Mouse (Mus musculus) myocyte (in vitro differentiated cells): Measurements from ENCODE around the gene Slfn5. TPM values are rescaled to one million over a fixed set of nuclear protein-coding genes. Genes with fewer than 3 reads are reported as not detected.
"Not testable (repeated sequence)": the region's sequence is repeated elsewhere in the genome, so short reads cannot be mapped to it uniquely, and the experiment has no call there.

Experiments
- H3K27me3 ChIP-seq: one replicate; pipeline ENCODE4 v1.6.1; 2011; ENCODE audit not compliant: control insufficient read depth, insufficient read depth, insufficient read length
- H3K36me3 ChIP-seq: one replicate; pipeline ENCODE4 v1.6.1; 2011; ENCODE audit not compliant: control insufficient read depth, insufficient read depth
- H3K4me2 ChIP-seq: one replicate; pipeline ENCODE4 v1.6.1; 2011; ENCODE audit warnings: low read depth, control low read depth
- H3K4me3 ChIP-seq: one replicate; pipeline ENCODE4 v1.5.1; 2011; ENCODE audit warnings: mild to moderate bottlenecking, control low read depth, moderate library complexity
- H3K79me2 ChIP-seq: one replicate; pipeline ENCODE4 v1.6.1; 2011; ENCODE audit not compliant: control insufficient read depth, insufficient read depth
- H3ac ChIP-seq: one replicate; pipeline ENCODE4 v1.6.1; 2011; ENCODE audit not compliant: control insufficient read depth, insufficient read length
- CEBPB ChIP-seq: IDR thresholded peaks from 2 replicates; pipeline ENCODE4 v1.6.1; 2011; ENCODE audit warnings: mild to moderate bottlenecking, moderate library complexity; ENCODE audit not compliant: poor library complexity, insufficient read depth, severe bottlenecking
- E2F4 ChIP-seq: IDR thresholded peaks from one replicate; pipeline ENCODE4 v1.6.1; 2011; ENCODE audit warnings: mild to moderate bottlenecking, control low read depth, moderate library complexity; ENCODE audit not compliant: insufficient read depth
- MAX ChIP-seq: IDR thresholded peaks from one replicate; pipeline ENCODE4 v1.6.1; 2011; ENCODE audit warnings: low read depth, mild to moderate bottlenecking, control low read depth
- MYOD1 ChIP-seq, 3 experiments: IDR thresholded peaks; one replicate each; pipeline ENCODE4 v1.6.1; 2011; ENCODE audit warnings: control low read depth in 2 of 3, low read depth in 2 of 3, mild to moderate bottlenecking in 2 of 3, moderate library complexity in 1 of 3; ENCODE audit not compliant: insufficient read length in 2 of 3, control insufficient read depth in 1 of 3
- MYOG ChIP-seq, 3 experiments: IDR thresholded peaks; one replicate each; pipeline ENCODE4 v1.6.1; 2011; ENCODE audit warnings: control low read depth in 2 of 3, low read depth in 2 of 3, mild to moderate bottlenecking in 2 of 3; ENCODE audit not compliant: insufficient read length in 2 of 3, control insufficient read depth in 1 of 3, insufficient read depth in 1 of 3
- POLR2A ChIP-seq: IDR thresholded peaks from one replicate; pipeline ENCODE4 v1.6.1; 2011; ENCODE audit warnings: low read depth, mild to moderate bottlenecking, control low read depth, moderate library complexity; ENCODE audit not compliant: insufficient read length
- POLR2AphosphoS2 ChIP-seq: IDR thresholded peaks from one replicate; pipeline ENCODE4 v1.6.1; 2011; ENCODE audit warnings: low read depth, control low read depth; ENCODE audit not compliant: insufficient read length
- REST ChIP-seq: IDR thresholded peaks from one replicate; pipeline ENCODE4 v1.6.1; 2011; ENCODE audit warnings: mild to moderate bottlenecking, control low read depth, moderate library complexity; ENCODE audit not compliant: insufficient read depth, insufficient read length
- SRF ChIP-seq: IDR thresholded peaks from one replicate; pipeline ENCODE4 v1.6.1; 2011; ENCODE audit warnings: low read depth; ENCODE audit not compliant: control insufficient read depth, insufficient read length
- TCF12 ChIP-seq: IDR thresholded peaks from one replicate; pipeline ENCODE4 v1.6.1; 2011; ENCODE audit warnings: mild to moderate bottlenecking, control low read depth; ENCODE audit not compliant: poor library complexity, insufficient read depth, severe bottlenecking
- TCF3 ChIP-seq: IDR thresholded peaks from one replicate; pipeline ENCODE4 v1.6.1; 2011; ENCODE audit warnings: low read depth, control low read depth; ENCODE audit not compliant: insufficient read length
- USF1 ChIP-seq: IDR thresholded peaks from one replicate; pipeline ENCODE4 v1.6.1; 2011; ENCODE audit warnings: low read depth, mild to moderate bottlenecking, control low read depth, moderate library complexity
- polyA plus RNA-seq: library from polyadenylated mRNA; unstranded; fragments of >200 nt; fragmentation: generic; extraction: Trizol; gene quantifications from one replicate; pipeline ENCODE4 v1.2.1, GENCODE M21; 2012; ENCODE audit warnings: missing spikeins

Gene Slfn5
- polyA plus RNA-seq, 1 experiment: 0.11 TPM

GRCm38 (mm10) chr11:82914711-82915352, 36.3 kb upstream of the Slfn5 start:
- Histone ChIP-seq H3K4me2 (peak overlapping the region; percentile 76), H3K4me3 (no peak overlapping the region)

GRCm38 (mm10) chr11:82920768-82921167, 30.4 kb upstream of the Slfn5 start:
- no peaks in the 10 kb centered on the region for H3K36me3 ChIP-seq
- H3K27me3 ChIP-seq: no peaks in the 10 kb centered on the region
- H3K79me2 ChIP-seq: no peaks in the 10 kb centered on the region
- H3K4me3 ChIP-seq: no peak overlapping the region
- TF ChIP-seq USF1 (no peak), MAX (no peak), REST (no peak), TCF3 (no peak), MYOG (IDR thresholded peaks at IDR 0.05; ENCODE audit: control insufficient read depth in 1 of 3, insufficient read depth in 1 of 3, insufficient read length in 2 of 3, low read depth in 2 of 3) (no peak), MYOD1 (IDR thresholded peaks at IDR 0.05; ENCODE audit: control insufficient read depth in 1 of 3, insufficient read length in 2 of 3, low read depth in 2 of 3) (no peak), POLR2A (no peak), E2F4 (no peak), POLR2AphosphoS2 (no peak), CEBPB (no peak), TCF12 (no peak), SRF (no peak)
- no peak overlapping the region for H3K4me2 ChIP-seq
- H3ac ChIP-seq: no peak overlapping the region

More at GRCm38 (mm10) chr11:82914711-82915352, 36.3 kb upstream of the Slfn5 start:
- no peak for TF ChIP-seq E2F4
- no peak for TF ChIP-seq USF1
- TF ChIP-seq MAX: no peak
- TF ChIP-seq MYOD1 (IDR thresholded peaks at IDR 0.05; ENCODE audit: control insufficient read depth in 1 of 3, insufficient read length in 2 of 3, low read depth in 2 of 3): no peak
- no peak for TF ChIP-seq SRF
- no peak for TF ChIP-seq TCF12
- no peak for TF ChIP-seq MYOG (IDR thresholded peaks at IDR 0.05; ENCODE audit: control insufficient read depth in 1 of 3, insufficient read depth in 1 of 3, insufficient read length in 2 of 3, low read depth in 2 of 3)
- no peak for TF ChIP-seq REST
- TF ChIP-seq POLR2AphosphoS2: no peak
- no peak for TF ChIP-seq POLR2A
- no peak for TF ChIP-seq TCF3
- TF ChIP-seq CEBPB: no peak
- Histone ChIP-seq H3K79me2 (no peaks in the 10 kb centered on the region), H3ac (no peak overlapping the region), H3K27me3 (no peaks in the 10 kb centered on the region), H3K36me3 (no peaks in the 10 kb centered on the region)

- Histone ChIP-seq H3K36me3 (no peaks in the 10 kb centered on the region), H3K27me3 (no peaks in the 10 kb centered on the region)
Observed at GRCm38 (mm10) chr11:82921691-82922090, 29.5 kb upstream of the Slfn5 start.

GRCm38 (mm10) chr11:82923910-82924309, 27.2 kb upstream of the Slfn5 start:
- not testable (repeated sequence) for H3K36me3 ChIP-seq, H3ac ChIP-seq, H3K79me2 ChIP-seq, H3K27me3 ChIP-seq, H3K4me2 ChIP-seq, H3K4me3 ChIP-seq

More at GRCm38 (mm10) chr11:82921691-82922090, 29.5 kb upstream of the Slfn5 start:
- Histone ChIP-seq H3K4me3 (no peak overlapping the region), H3K79me2 (no peaks in the 10 kb centered on the region), H3ac (no peak overlapping the region), H3K4me2 (no peak overlapping the region)
- TF ChIP-seq E2F4 (no peak), POLR2A (no peak)

DNA sequence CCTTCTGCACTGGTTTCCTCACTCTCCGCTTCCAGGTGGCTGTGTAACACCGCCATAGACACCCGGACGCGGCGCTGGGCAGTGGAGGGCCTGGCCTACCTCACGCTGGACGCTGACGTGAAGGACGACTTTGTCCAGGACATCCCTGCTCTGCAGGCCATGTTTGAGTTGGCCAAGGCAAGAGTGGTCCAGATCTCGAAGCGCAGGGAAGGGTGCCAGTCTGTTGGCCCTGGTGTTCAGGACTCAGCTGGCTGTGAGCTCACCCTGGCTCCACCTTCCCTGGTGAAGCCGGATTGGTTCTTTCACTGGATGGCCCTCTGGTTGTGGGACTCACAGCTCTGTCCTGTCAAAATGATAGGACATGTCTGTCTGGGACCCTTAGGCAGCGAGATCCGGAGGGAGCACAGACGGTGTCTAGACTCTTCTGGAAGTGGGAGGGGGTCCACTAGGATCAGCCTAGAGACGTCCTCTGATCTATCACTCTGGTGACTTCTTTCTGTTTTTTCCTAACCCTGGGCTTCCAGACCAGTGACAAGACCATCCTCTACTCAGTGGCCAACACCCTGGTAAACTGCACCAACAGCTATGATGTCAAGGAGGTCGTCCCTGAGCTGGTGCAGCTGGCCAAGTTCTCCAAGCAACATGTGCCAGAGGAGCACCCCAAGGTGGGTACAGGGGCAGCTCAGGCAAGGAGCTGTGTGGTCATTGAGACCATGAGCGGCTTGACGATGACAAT, 22.1 kb upstream of the Slfn5 start:
- Histone ChIP-seq H3K27me3 (no peaks in the 10 kb centered on the region), H3K4me2 (no peak overlapping the region), H3K36me3 (no peaks in the 10 kb centered on the region), H3K79me2 (no peaks in the 10 kb centered on the region), H3ac (no peak overlapping the region), H3K4me3 (no peak overlapping the region)
- no peak for TF ChIP-seq TCF3
- no peak for TF ChIP-seq POLR2AphosphoS2

DNA sequence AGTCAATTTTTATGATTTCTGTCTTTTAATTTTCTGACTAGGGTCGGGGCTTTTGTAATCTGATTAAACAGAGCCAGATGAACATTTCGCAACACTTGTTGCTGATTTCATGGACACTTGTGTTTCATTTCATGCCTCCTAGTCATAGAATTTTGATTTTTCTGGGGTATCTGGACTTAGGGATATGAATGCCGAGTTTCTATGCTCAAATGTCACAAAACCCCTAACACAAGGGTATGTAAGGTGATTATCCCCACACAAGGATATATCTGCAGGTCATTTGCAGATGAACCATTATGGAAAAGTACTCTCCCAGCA, 21.6 kb upstream of the Slfn5 start:
- no peak overlapping the region for H3K4me3 ChIP-seq

DNA sequence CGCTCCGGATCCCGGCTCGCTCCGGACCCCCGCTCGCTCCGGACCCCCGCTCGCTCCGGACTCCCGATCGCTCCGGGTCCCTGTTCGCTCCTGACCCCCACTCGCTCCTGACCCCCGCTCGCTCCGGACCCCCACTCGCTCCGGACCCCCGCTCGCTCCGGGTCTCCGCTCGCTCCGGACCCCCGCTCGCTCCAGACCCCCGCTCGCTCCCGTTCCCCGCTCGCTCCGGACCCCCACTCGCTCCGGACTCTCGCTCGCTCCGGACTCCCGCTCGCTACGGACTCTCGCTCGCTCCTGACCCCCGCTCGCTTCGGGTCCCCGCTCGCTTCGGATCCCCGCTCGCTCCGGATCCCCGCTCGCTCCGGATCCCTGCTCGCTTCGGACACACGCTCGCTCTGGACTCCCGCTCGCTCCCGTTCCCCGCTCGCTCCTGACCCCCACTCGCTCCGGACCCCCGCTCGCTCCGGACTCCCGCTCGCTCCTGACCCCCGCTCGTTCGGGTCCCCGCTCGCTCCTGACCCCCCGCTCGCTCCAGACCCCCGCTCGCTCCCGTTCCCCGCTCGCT, 20.7 kb upstream of the Slfn5 start:
- H3K79me2 ChIP-seq, H3K4me2 ChIP-seq, H3K27me3 ChIP-seq, H3K4me3 ChIP-seq, H3ac ChIP-seq, H3K36me3 ChIP-seq: not testable (repeated sequence)

More for the DNA sequence above, 21.6 kb upstream of the Slfn5 start:
- Histone ChIP-seq H3K79me2 (no peaks in the 10 kb centered on the region), H3ac (no peak overlapping the region), H3K4me2 (no peak overlapping the region), H3K27me3 (no peaks in the 10 kb centered on the region), H3K36me3 (no peaks in the 10 kb centered on the region)
- no peak for TF ChIP-seq MYOG (IDR thresholded peaks at IDR 0.05; ENCODE audit: control insufficient read depth in 1 of 3, insufficient read depth in 1 of 3, insufficient read length in 2 of 3, low read depth in 2 of 3)
- TF ChIP-seq MYOD1 (IDR thresholded peaks at IDR 0.05; ENCODE audit: control insufficient read depth in 1 of 3, insufficient read length in 2 of 3, low read depth in 2 of 3): no peak
- no peak for TF ChIP-seq POLR2AphosphoS2

DNA sequence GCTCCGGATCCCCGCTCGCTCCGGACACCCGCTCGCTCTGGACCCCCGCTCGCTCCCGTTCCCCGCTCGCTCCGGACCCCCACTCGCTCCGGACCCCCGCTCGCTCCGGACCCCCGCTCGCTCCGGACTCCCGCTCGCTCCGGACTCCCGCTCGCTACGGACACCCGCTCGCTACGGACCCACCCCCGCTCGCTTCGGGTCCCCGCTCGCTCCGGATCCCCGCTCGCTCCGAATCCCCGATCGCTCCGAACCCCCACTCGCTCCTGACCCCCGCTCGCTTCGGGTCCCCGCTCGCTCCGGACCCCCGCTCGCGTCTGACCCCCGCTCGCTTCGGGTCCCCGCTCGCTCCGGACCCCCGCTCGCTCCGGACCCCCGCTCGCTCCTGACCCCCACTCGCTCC, 20.0 kb upstream of the Slfn5 start:
- not testable (repeated sequence) for H3K4me2 ChIP-seq, H3K79me2 ChIP-seq, H3K27me3 ChIP-seq, H3K4me3 ChIP-seq, H3ac ChIP-seq, H3K36me3 ChIP-seq
